Mouse (Mus musculus) erythroid progenitor cell, adult 5-6 weeks (primary cell): Measurements from ENCODE around the gene Slc25a25. TPM values are rescaled to one million over a fixed set of nuclear protein-coding genes. Genes with fewer than 3 reads are reported as not detected.

Experiments used
- ATAC-seq: replicated peaks from 2 replicates; pipeline ENCODE4 v1.8.0; 2016; ENCODE audit warnings: moderate number of reproducible peaks, mild to moderate bottlenecking, moderate TSS enrichment, inconsistent platforms; ENCODE audit not compliant: poor library complexity, low FRiP score, severe bottlenecking
- total RNA-seq, 2 experiments: library from RNA; stranded (forward) in 1 of 2; stranded (reverse) in 1 of 2; fragments of 150-400 nt in 1 of 2; fragments of 186-747, 209-891 nt in 1 of 2; gene quantifications; 2 replicates each; pipeline versions ENCODE4 v1.2.3 to v1.2.4; 2015 to 2017; ENCODE audit warnings: low replicate concordance in 2 of 2

The Slc25a25 gene
- total RNA-seq, 2 experiments from 2014 or later: 5.4 to 19.0 TPM

GRCm38 (mm10) chr2:32464212-32464891, 13.1 kb upstream of the Slc25a25 start:
- no peak for ATAC-seq

GRCm38 (mm10) chr2:32463773-32464172, 12.5 kb upstream of the Slc25a25 start:
- ATAC-seq: no peak

GRCm38 (mm10) chr2:32459657-32460056, 8.4 kb upstream of the Slc25a25 start:
- ATAC-seq: no peak

GRCm38 (mm10) chr2:32458300-32458699, 7.1 kb upstream of the Slc25a25 start:
- no peak for ATAC-seq

- no peak for ATAC-seq
Measured at GRCm38 (mm10) chr2:32455101-32455500, 3.9 kb upstream of the Slc25a25 start.

- no peak for ATAC-seq
Measured at GRCm38 (mm10) chr2:32454633-32455032, 3.4 kb upstream of the Slc25a25 start.

- no peak for ATAC-seq
Measured at GRCm38 (mm10) chr2:32453641-32454303, 2.5 kb upstream of the Slc25a25 start.

GRCm38 (mm10) chr2:32452441-32452971, 1.3 kb upstream of the Slc25a25 start:
- no peak for ATAC-seq

GRCm38 (mm10) chr2:32451870-32452372, 676 bp upstream of the Slc25a25 start:
- peak; percentile 89 for ATAC-seq

- ATAC-seq: no peak
Measured at GRCm38 (mm10) chr2:32449761-32450754, 1.2 kb downstream of the Slc25a25 start, which contains the start of gene Naif1. Naif1 (plus strand) TSS chr2:32450457.

GRCm38 (mm10) chr2:32448480-32448879, 2.8 kb downstream of the Slc25a25 start:
- no peak for ATAC-seq

GRCm38 (mm10) chr2:32447264-32447936, 3.8 kb downstream of the Slc25a25 start:
- no peak for ATAC-seq

GRCm38 (mm10) chr2:32445535-32445934, 5.7 kb downstream of the Slc25a25 start:
- ATAC-seq: no peak

GRCm38 (mm10) chr2:32441550-32441949, 9.7 kb downstream of the Slc25a25 start:
- no peak for ATAC-seq

GRCm38 (mm10) chr2:32440632-32441031, 10.6 kb downstream of the Slc25a25 start:
- ATAC-seq: no peak

- no peak for ATAC-seq
Measured at GRCm38 (mm10) chr2:32440164-32440563, 11.1 kb downstream of the Slc25a25 start.

- no peak for ATAC-seq
Measured at GRCm38 (mm10) chr2:32439177-32439576, 12.1 kb downstream of the Slc25a25 start.

GRCm38 (mm10) chr2:32438733-32439132, 12.5 kb downstream of the Slc25a25 start:
- ATAC-seq: no peak

GRCm38 (mm10) chr2:32437612-32438166, 13.6 kb downstream of the Slc25a25 start:
- no peak for ATAC-seq
